Mouse (Mus musculus): ENCODE measurements at regions not wholly inside any gene's neighbourhood (a gene's known extent, or its start where the extent isn't known, plus 50 kb on each side); places are given as distances from the start of the nearest gene placed in this dataset.
A peak's percentile ranks its signal among the peaks of the same experiment; 100 is the strongest.

DNA sequence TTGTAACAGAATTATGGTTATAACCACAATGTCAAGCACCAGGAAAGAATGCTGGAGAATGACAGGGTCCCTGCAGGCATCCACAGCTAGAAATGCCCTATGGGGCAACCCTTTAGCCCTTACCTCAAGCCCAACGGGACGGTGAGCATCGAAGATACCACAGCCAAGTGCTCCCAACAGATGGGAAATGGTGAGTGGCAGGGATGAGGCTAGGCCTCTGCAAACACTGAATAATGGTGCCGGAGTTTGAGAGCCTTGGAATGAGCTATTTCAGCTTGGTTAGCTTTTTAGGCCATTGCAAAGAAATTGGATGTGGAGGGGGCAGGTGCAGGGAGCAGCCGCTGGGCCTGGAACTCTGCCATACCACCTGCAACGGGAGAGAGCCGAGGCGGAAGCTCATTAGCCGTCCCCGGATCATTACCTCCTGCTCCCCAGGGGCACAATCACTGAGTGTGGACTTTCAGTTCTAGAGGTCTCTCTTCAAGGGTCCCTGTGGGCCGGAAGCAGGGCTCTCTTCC, 117.9 kb downstream of the Usp31 start:
- no peak for DNase-seq (ENCODE audit: low spot score in 2 of 2)

DNA sequence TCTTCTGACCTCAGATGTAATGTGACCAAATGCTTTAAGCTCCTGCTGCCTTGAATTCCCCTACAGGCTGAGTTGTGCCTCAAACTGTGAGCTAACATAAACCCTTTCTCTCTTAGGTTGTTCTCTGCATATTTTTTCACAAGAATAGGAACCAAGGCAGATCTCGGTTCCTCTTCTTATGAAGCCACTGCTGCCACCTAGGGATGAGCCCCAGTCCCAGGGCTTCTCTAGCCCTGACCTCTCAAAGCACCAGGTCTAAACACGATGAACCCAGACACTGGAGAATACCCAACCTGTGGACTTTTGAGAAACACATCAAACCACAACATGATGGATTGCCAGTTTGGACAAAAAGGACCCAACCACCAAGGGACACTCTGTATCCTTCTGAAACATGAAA, 119.3 kb downstream of the Usp31 start:
- no peak for DNase-seq (ENCODE audit: low spot score in 2 of 2)

DNA sequence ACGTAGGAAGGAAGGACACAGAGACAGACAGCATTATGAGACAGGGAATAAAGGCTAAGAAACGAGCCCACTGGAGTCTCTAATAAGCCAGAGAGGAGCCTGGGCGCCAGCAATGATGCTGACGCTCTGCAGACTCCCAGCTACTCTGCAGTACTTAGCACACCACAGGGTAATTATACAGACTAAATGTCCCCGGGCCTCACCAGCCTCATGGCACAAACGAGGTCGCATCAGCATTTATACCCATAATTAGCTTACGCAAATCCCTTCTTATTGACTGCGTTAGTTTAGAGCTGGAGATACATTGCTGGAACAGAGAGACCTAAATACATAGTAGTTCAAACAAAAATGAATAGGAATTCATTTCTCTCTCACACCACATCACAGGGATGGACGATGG, 121.3 kb downstream of the Usp31 start:
- no peak for DNase-seq (ENCODE audit: low spot score in 2 of 2)

DNA sequence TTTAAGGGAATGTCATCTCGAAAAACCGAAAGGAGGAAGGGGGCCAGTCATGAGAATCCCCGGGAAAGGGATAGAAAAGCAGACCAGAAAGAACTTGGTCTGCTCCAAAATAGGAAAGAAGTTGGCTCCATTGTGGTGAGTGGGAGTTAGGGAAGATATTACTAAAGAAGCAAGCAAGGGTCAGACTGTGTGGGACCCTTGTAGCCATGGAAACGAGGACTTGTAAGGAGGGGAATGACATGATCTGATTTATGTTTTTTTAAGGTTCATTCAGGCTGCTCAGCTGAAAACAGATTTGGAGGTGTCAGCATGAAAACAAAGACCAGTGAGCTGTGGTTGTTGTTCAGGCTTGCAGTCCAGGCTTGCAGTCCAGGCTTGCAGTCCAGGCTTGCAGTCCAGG, 127.6 kb downstream of the Usp31 start:
- peak in 1 of 2 experiments; percentile 11 for DNase-seq (ENCODE audit: low spot score in 2 of 2)

DNA sequence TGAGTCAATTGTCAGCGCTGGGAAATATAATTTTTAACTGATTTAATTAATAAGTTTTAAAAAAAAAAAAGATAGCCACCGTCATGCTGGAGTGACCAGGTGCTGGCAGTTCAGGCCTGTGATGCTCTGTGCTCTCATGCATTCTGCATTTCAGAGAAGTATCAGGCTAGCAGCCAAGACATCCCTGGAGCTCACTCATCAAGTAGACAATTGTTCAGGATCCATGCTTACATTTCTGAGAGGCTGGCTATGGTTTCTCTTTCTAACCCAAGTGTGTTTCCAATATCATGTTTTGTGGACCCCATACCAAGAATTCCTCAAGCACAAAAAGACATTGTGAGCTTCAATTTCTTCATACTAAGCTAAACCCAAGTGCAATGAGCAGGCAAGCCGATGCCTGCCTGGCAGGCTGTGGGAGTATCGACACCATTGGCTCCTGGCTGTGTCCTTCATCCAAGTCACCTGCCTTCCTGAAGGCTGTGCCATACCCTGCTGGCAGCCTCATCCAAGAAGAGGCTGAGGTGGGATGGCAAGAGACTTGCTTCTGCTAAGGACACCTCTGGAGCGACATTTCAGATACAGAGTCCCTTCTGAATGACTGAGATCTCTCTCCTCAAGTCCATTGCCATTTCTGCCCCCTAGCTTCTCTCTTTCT, 134.2 kb downstream of the Usp31 start:
- no peak for DNase-seq (ENCODE audit: low spot score in 2 of 2)

DNA sequence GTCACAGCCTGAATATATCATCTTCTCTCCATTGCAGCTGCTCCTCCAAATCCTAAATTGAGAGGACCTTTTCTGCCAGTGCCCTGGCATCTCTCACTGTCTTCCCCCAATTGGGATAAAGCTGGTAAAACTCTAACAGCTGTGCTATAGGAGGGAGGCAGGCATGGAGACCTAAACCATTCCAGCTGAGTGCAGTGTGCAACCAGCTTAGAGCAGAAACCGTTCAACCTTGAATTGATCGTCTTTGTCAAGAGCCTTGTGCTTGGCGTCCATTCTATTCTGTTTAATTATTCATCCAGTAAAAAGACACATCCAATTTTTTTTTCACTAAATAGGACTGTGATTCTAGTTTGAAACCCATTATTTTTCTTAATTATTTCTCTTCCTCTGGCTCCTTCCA, 135.3 kb downstream of the Usp31 start:
- DNase-seq (ENCODE audit: low spot score in 2 of 2), result peak in 1 of 2 experiments; percentile 20

DNA sequence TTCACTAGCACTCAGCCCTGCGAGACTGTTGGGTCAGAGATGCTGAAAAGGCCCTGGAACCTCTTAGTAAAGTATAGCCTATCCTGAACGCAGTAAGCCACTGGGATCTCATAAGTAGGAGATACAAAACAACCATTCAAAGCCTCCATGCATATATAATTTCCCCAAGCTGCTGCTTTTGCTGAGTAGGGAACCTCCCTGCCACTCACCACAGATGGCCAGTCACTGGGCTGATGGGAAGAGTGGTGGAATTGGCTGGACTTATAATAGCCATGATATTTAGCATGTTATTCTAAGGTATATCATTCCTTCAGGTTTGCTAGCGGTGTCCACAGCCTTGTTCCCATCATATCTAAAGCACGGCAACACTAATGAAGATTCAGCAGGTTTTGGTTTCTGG, 135.8 kb downstream of the Usp31 start:
- peak in 1 of 2 experiments; percentile 11 for DNase-seq (ENCODE audit: low spot score in 2 of 2)

DNA sequence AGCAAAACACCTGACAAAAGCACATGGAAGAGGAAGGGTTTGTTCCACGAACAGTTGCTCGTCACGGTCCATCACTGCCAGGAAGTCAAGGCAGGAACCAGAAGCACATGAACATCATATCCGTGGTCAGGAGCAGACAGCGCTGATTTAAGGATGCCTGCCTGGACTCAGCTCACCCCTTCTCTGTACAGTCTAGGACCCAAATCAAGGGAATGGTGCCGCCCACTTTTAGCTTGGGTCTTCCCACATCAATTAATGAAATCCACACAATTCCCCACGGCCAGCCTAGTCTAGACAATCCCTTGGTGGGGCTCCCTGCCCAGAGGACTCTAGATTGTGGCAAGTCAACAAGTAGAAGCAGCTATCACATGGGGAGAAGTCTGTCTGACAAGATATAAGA, 137.8 kb downstream of the Usp31 start:
- no peak for DNase-seq (ENCODE audit: low spot score in 2 of 2)

DNA sequence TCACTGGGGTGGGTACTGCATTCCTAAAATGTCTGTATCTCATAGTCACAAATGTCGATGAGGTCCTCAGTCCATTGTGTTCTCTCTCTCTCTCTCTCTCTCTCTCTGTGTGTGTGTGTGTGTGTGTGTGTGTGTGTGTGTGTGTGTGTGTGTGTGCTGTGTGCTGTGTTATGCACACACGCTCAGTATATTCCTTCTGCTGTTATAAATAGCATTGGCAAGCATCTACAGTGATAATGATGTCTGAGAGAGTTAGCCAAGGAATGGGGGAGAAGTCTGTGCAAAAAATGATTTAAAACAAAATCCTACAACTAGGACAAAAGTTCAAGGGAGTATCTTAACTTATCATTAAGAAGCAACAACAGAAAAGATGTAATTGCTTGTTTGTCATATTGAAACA, 139.0 kb downstream of the Usp31 start:
- DNase-seq (ENCODE audit: low spot score in 2 of 2), result no peak

DNA sequence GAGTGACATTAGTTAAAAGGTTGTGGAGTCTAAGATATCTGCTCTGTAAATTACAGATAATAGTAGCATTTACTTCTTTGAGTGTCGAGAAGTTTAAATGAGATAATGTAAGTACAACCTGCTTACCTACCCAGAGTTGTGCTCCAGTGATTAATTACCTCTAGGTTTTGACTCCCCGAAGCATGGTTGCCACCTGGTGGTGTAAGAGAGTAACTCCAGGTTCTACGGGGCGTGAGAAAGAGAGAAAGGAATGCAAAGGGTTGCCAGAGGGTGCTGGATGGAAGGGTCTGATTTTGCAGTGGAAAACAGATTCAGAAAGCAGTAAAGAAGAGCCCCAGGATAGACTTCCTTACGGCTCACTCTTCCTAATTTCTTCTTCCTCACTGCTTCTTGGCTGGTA, 143.5 kb downstream of the Usp31 start:
- DNase-seq (ENCODE audit: low spot score in 2 of 2), result peak; percentile 50 to 78

DNA sequence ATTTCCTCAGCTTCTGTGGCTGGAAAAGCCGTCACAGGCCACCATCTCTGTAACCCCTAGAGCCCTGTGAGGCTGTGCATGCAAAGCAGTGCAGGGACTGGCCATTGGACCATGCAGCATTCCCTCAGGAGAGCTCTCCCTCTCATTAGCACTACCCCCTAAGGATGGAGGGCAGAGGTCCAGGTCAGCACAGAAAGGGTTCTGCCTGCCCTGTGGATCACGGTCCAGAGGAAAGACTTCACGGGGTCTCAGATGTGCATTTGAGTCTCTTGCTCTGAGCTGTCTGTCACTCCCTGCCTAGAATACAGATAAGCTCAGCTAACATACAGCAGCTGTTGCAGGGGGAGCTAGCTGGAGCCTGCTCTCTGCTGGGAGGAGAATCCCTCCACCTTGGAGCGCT, 151.6 kb downstream of the Usp31 start:
- DNase-seq (ENCODE audit: low spot score in 2 of 2), result no peak

All from right cerebral cortex, adult 2 months (tissue).